Mouse (Mus musculus) urinary bladder, postnatal 36 days (tissue): ENCODE measurements around the gene Dnajc17.

ENCODE experiments used
- DNase-seq, 2 experiments: peaks; one replicate each; pipeline ENCODE4 v3.0.0; 2022; ENCODE audit warnings: low spot score in 2 of 2, mixed read lengths in 1 of 2

Gene Dnajc17

DNA sequence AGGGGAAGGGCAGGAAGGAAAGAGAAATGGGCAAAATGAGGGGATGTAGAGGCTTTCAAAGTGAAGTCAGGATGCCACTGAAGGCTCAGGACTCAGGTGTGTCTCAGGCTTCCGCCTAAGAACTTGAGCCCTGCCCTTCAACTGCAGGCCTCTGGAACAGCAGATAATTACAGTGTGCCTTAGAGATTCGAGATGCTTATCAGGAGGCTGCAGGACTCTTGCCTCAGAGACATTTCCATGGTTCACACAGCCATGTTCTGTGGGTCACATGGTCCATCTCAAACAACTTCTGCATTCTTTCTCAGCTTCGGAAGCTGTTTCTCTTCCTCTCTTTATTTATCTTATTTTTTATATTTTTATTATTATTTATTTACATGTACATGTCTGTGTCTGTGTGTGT is 45.5 kb downstream of the Dnajc17 start:
- DNase-seq = no peak

- no peak for DNase-seq
Measured at GRCm38 (mm10) chr2:119161247-119161646, 47.3 kb downstream of the Dnajc17 start.

DNA sequence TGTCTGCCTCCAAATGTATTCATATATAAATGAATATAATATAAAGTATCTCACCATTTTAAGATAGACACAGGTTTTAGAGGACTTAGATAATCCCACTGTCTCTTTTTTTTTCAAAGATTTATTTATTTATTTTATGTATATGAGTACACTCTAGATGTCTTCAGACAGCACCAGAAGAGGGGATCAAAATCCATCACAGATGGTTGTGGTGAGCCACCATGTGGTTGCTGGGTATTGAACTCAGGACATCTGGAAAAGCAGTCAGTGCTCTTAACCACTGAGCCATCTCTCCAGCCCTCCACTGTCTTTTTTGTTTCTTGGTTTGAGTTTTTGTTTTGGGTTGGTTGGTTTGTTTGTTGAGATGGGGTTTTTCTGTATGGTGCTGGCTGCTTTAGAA is 50.8 kb downstream of the Dnajc17 start:
- DNase-seq = no peak

DNA sequence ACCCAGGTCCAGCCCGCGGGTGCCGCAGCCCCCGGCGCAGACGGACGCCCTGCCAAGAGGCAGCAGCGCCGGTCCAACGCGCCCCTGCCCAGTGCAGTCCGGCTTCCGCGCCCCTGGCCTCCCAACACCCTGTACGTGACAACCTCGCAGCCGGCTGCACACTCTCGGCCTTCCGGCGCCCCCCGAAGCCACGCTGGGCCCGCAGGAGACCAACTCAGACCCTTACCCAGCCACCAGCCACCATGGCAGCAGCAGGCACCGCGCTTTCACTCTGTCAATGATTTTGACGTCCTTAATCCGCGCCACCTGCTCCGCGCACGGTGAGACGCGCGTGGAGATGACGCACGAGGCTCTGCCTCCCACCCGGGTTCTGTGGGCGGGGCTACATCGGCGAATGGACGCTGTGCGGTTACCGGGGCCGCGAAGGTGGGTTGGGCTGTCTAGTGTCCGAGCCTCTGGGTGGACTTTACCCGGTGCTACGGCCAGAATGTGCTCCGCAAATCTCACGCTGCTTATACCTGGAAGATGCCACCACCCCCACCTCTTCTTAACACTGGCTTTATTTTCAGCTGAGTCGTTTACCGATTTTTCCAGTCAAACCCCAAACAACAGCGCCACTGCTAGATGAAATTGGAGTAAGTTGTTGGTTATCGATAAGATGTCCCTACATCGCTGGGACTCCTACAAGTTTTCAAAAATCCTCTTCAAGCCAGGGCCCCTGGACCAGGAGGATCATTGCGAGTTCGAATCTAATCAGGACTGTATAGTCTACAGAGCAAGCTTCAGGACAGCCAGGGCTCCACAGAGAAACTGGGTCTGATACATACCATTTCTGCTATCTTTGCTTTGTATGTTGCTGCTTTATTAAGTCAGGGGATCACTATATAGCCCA is 51.7 kb downstream of the Dnajc17 start, which contains the start of gene Rmdn3:
Gene Rmdn3, minus strand, starts transcription at position 354 of the 892 bp plus-strand sequence.
- DNase-seq = peak; percentile 92

DNA sequence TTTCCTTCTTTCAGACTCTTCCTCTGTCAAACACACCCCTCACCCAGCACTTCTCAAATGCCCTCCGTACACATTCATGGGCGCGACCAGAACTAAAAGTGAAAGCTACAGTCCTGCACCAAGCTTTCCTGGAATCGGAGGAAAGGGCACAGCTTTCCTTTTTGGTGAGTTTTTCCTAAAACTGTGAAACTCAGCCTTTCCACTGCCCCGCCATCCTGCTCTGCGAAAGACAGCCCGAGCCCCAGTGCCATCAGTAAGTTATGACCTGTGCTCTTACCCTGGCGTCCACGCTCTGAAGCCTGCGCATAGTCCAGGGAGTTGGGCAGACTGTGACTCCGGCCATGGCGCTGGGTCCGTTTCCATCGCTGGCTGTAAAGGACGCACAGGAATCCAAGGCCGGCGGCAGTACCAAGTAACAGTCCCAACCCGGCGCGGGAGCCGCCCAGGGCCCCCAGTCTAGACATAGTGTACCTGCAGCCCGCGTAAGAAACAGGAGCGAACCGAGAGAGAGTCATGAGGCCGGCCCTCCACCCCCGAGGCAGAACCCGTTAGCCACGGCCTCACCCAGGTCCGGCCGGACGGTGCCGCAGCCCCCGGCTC is 52.4 kb downstream of the Dnajc17 start:
- no peak for DNase-seq

- DNase-seq = no peak
Measured at GRCm38 (mm10) chr2:119155388-119155787, 53.2 kb downstream of the Dnajc17 start.

- DNase-seq = no peak
Measured at GRCm38 (mm10) chr2:119154683-119155082, 53.9 kb downstream of the Dnajc17 start.

DNA sequence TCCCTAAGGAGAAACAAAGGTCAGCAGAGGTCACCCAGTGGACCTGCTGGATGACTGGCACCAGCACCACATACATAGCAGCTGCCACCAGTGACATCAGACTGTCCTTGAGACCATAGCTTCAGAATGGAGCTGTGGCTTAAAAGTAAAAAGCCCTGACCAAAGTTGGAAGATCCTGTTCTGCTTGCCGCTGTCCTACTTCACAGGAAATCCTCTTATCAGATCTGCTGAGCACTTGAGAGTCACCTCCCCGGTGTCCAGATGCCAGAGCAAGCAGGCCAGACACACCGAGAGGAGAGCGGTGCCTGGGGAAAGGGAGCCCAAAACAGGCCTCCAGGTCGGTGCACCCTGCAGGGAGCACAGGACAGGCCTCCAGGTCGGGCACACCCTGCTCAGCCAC is 56.3 kb downstream of the Dnajc17 start:
- DNase-seq = no peak

DNA sequence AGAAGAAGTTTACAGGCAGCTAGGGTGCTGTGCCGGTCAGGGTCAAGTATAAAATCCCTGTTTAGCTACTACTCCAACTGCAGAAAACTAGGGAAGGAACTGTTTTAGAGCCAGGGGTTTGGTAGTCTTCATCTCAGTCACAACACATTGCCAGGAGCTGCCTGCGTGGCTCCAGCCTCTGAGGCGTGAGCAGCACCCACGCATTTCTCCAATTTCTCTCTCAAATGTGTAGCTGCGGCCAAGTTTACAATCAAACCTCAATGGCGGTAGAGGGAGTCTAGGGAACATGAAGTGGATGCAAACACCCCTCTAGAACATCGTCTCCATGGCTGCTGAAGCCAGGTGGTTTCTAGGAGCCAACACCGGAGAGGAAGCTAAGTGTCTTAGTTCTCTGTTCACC is 60.8 kb downstream of the Dnajc17 start:
- no peak for DNase-seq

DNA sequence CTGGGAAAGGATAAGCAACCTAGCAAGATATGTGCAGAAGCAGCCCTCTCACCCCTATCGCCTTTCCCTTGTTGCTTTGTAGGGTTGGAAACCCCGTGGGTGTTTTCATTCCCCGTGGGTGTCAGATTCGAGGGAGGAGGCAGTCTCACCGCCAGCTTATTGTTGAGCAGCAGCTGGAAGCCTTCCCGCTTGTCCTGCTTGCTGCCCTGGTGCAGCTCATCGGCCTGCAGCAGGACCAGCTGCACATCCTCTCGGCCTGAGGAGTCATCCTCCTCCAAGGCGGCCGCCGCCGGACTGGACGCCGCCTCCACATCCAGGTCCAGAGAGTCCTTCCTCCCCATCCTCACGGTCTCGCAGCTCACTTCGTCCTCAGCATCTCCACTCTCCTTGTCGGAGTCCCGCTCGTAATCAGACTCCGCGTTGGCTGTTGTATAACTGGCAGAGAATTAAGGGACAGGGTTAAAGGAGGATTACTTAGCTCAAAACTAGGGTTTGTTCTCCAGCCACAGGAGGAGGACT is 61.4 kb downstream of the Dnajc17 start:
- DNase-seq = no peak

DNA sequence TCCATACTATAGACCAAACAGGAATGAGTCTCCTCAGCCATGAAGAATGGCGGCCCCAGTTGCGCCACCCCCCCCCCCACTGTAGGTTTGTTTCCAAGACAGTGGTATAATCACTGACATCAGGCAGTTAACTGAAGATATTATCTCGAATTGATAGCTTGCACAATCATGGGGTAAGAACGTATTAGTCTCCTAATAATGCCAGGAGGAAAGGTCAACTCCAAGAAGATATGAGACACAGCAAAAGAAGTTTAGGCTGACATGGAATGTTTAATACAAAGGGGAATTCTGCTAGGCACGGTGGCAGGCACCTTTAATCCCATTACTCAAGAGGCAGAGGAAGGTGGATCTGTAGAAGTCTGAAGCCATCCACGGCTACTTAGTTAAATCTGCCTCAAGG is 62.2 kb downstream of the Dnajc17 start:
- no peak for DNase-seq

DNA sequence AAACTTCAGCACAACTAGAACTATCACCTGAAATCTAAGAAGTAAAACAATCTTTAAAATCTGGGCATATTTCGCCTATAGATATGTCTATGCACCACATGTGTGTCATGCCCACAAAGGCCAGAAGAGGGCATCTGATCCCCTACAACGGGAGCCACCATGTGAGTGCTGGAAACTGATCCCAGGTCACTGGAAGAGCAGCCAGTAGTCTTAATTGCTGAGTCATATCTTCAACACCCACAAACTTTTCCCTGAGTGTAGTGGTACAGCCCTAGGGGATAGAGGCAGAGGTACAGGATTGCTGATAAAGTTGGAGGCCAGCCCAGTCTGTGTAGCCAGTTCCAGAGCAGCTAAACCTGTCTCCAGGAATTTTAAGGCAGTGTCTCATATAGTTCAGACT is 63.4 kb downstream of the Dnajc17 start:
- DNase-seq = no peak

- DNase-seq = no peak
Measured at GRCm38 (mm10) chr2:119136346-119136898, 72.2 kb downstream of the Dnajc17 start.
